Mouse (Mus musculus) hindbrain, postnatal 0 days (tissue): ENCODE measurements at regions not wholly inside any gene's neighbourhood (a gene's known extent, or its start where the extent isn't known, plus 50 kb on each side); places are given as distances from the start of the nearest gene placed in this dataset.
A peak's percentile ranks its signal among the peaks of the same experiment; 100 is the strongest.

Experiments
- ATAC-seq: fragments of 200-750 bp; cut with Nextera tagmentation; 2 replicates; pipeline ENCODE4 v1.8.0; 2017; ENCODE audit warnings: mild to moderate bottlenecking, moderate TSS enrichment, moderate library complexity
- DNase-seq: peaks from one replicate; pipeline ENCODE4 v3.0.0-alpha.2; 2015; ENCODE audit warnings: low spot score
- H3K27ac ChIP-seq: fragments of 300-500 bp; sonication (generic); 2 replicates; pipeline ENCODE4 v1.5.1; 2014; ENCODE audit warnings: mild to moderate bottlenecking
- H3K27me3 ChIP-seq: fragments of 300-500 bp; sonication (generic); 2 replicates; pipeline ENCODE4 v1.6.1; 2014; ENCODE audit warnings: low read length, mixed read lengths; ENCODE audit not compliant: insufficient read depth
- H3K36me3 ChIP-seq: fragments of 300-500 bp; sonication (generic); 2 replicates; pipeline ENCODE4 v1.6.1; 2014; ENCODE audit warnings: low read length, mixed read lengths; ENCODE audit not compliant: insufficient read depth
- H3K4me1 ChIP-seq: fragments of 300-500 bp; sonication (generic); 2 replicates; pipeline ENCODE4 v1.6.1; 2014; ENCODE audit warnings: antibody characterized with exemption, low read length, mixed read lengths; ENCODE audit not compliant: insufficient read depth
- H3K4me2 ChIP-seq: fragments of 300-500 bp; sonication (generic); 2 replicates; pipeline ENCODE4 v1.6.1; 2014; ENCODE audit warnings: low read depth, mild to moderate bottlenecking, low read length, moderate library complexity, mixed read lengths
- H3K4me3 ChIP-seq: fragments of 300-500 bp; sonication (generic); 2 replicates; pipeline ENCODE4 v1.5.1; 2014; ENCODE audit warnings: low read length
- H3K9ac ChIP-seq: fragments of 300-500 bp; sonication (generic); replicated peaks from 2 replicates; pipeline ENCODE4 v1.6.1; 2014; ENCODE audit warnings: mild to moderate bottlenecking, low read length, moderate library complexity, mixed read lengths
- H3K9me3 ChIP-seq: fragments of 300-500 bp; sonication (generic); 2 replicates; pipeline ENCODE4 v1.6.1; 2016; ENCODE audit warnings: low read length, mixed read lengths
- CTCF ChIP-seq: IDR thresholded peaks from 2 replicates; pipeline ENCODE4 v1.5.1; 2016; ENCODE audit warnings: antibody characterized with exemption, control low read depth, low read depth
- WGBS: fragments of 180-500 bp; shearing (Covaris S2); extraction: QIAGEN DNeasy Blood & Tissue Kit; methylation state at CpG from one replicate; pipeline ENCODE4 v1.1.7; 2014; 5-methylcytosine and 5-hydroxymethylcytosine counted together

DNA sequence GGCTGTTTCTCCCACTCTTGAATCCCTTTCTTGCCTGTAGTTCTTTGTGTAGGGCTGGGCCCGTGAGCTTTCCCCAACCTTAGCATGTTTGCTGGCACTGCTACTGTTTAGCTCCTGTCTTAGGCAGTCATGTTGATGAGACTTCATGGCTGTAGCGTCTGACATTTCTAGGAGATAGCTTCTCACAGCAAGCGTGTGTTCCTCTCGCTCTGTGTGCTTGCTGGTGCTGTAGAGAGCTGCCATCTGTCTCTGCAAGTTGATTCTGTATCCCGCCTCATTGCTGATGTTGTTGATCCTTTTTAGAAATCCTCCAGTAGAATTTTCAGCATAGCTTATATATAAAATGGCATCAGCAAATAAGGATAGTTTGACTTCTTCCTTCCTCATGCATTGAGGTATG is 116.0 kb upstream of the Irx3 start:
- no peak overlapping the region for H3K9ac ChIP-seq
- no peaks in the 10 kb centered on the region for H3K27me3 ChIP-seq
- ATAC-seq (no peak), DNase-seq (no peak)
- no peak overlapping the region for H3K4me3 ChIP-seq
- no peaks in the 10 kb centered on the region for H3K36me3 ChIP-seq
- no peak overlapping the region for H3K4me2 ChIP-seq
- no peaks in the 10 kb centered on the region for H3K9me3 ChIP-seq
- TF ChIP-seq CTCF = no peak
- WGBS = 68% methylated on average over 5 of the region's 5 CpGs
- no peaks in the 10 kb centered on the region for H3K4me1 ChIP-seq
- H3K27ac ChIP-seq = no peak overlapping the region

DNA sequence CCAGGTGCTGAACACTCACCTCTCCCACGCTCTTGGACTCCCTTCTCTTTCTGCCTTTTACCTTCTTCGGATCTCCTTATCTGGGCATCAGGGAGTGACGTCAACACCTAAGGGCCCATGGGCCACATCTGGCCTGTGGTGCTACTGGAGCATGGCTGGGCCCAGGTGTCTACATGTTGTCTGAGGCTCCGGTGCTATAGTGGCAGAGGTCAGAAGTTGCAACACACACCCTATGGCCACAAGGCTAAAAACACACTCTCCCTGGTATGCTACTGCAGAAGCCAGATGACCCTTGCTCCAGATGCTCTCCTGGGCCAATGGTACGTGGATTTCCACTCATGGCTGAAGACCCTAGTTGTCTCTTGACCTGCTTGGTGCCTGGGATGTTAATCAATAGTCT is 112.1 kb upstream of the Irx3 start:
- H3K4me2 ChIP-seq = no peak overlapping the region
- no peak for TF ChIP-seq CTCF
- DNase-seq (no peak), ATAC-seq (no peak)
- 90% methylated on average over 5 of the region's 5 CpGs for WGBS
- H3K9me3 ChIP-seq = no peaks in the 10 kb centered on the region
- no peak overlapping the region for H3K9ac ChIP-seq
- no peaks in the 10 kb centered on the region for H3K27me3 ChIP-seq
- no peak overlapping the region for H3K4me3 ChIP-seq
- no peak overlapping the region for H3K27ac ChIP-seq
- H3K36me3 ChIP-seq = no peaks in the 10 kb centered on the region
- no peaks in the 10 kb centered on the region for H3K4me1 ChIP-seq

DNA sequence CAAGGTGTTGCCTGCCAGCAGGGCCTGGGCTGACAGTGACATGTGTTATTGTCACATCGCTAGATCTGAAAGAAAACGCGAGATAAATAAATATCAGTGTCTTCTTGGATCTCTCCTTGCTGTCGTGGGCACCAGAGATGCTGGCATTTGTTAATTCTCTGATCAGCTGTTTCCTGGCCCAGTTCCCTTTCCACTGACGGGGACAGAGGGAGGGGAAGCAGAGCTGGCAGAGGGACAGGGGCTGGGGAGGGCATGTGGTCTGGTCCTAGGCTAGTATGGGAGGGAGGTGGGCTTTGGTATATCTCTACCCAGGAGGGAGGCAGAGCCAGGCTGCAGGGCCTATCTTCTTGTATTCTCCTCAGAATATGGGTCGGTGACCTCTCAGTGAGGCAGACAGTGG is 111.3 kb upstream of the Irx3 start:
- Histone ChIP-seq H3K9ac (no peak overlapping the region), H3K4me2 (no peak overlapping the region), H3K4me1 (no peaks in the 10 kb centered on the region), H3K9me3 (no peaks in the 10 kb centered on the region), H3K4me3 (no peak overlapping the region), H3K27me3 (no peaks in the 10 kb centered on the region), H3K27ac (no peak overlapping the region), H3K36me3 (no peaks in the 10 kb centered on the region)
- ATAC-seq = no peak
- WGBS = 52% methylated on average over 6 of the region's 6 CpGs
- TF ChIP-seq CTCF = no peak
- peak; percentile 45 for DNase-seq

DNA sequence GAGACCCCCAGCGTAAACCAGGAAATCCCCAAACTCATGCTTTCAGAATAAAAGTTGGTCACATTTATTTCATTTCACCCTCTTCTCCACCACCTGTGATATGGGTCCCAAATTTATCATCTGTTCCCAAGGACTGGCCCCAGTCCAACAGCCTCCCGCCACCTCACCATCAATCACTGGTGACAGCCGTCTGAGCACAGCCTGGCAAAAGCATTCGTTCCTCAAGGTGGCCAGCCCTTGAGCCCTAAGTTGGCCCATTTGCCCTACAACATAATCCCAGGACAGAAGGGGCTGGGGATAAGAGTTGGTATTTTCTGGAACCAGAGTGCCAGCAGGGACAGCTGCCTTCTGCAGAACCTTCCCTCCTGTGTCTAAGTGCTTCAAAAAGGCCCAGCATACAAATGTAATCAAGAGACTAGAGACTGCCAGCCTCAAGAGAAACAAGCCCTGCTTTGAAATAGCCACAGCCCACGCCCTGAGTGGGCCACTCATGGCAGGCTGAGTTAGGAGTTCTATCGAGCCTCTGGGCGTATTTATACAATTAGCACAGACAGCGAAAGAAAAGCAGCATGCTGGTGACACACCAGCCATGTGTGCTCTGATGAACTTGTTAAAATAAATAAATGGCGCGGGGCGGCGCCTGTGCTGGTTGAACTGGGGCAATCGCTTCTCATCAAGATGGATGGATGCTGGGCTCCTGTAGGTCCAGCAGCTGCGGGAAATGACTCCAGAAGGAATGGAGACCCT is 107.9 kb upstream of the Irx3 start:
- 49% methylated on average over 14 of the region's 14 CpGs for WGBS
- peak; percentile 35 for DNase-seq

DNA sequence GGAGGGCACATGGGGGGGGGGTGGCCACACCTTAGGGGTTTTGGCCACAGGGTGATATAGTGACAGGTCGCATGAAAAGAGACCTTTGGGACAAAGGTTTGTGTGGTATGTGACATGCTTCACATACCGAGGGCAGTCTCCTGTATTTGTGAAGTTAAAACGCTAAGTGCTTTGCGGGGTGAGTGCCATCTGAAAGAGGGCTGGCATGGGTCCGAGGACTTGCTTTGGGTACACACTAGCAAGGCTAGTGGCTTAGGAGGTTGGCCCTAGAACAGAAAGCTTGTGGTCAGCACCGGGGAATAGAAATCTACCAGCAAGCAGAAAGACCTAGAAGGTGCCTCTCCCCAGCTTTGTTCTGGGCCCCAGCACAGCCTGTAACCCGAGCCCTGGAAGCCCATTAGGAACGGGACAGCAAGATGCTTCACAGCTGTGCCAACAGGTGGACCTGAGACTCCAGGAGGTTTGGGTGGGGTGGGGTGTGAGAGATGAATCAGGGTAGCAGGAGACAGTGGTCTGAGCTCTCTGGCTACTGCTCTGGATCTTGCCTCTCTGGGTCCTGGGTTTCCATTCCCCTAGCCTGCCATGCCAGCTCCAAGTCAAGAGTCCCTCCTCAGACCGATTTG is 107.0 kb upstream of the Irx3 start:
- H3K9ac ChIP-seq = no peak overlapping the region
- no peak for TF ChIP-seq CTCF
- no peaks in the 10 kb centered on the region for H3K9me3 ChIP-seq
- H3K27me3 ChIP-seq = no peaks in the 10 kb centered on the region
- no peak overlapping the region for H3K4me3 ChIP-seq
- ATAC-seq = no peak
- H3K27ac ChIP-seq = no peak overlapping the region
- H3K4me2 ChIP-seq = no peak overlapping the region
- no peaks in the 10 kb centered on the region for H3K4me1 ChIP-seq
- WGBS = 76% methylated on average over 9 of the region's 9 CpGs
- no peak for DNase-seq
- H3K36me3 ChIP-seq = no peaks in the 10 kb centered on the region

More for the DNA sequence above, 107.9 kb upstream of the Irx3 start:
- TF ChIP-seq CTCF = no peak
- H3K4me2 ChIP-seq = no peak overlapping the region
- no peak for ATAC-seq
- H3K4me3 ChIP-seq = no peak overlapping the region
- H3K4me1 ChIP-seq = no peaks in the 10 kb centered on the region
- no peaks in the 10 kb centered on the region for H3K9me3 ChIP-seq
- H3K9ac ChIP-seq = no peak overlapping the region
- no peaks in the 10 kb centered on the region for H3K36me3 ChIP-seq
- no peaks in the 10 kb centered on the region for H3K27me3 ChIP-seq
- H3K27ac ChIP-seq = no peak overlapping the region

DNA sequence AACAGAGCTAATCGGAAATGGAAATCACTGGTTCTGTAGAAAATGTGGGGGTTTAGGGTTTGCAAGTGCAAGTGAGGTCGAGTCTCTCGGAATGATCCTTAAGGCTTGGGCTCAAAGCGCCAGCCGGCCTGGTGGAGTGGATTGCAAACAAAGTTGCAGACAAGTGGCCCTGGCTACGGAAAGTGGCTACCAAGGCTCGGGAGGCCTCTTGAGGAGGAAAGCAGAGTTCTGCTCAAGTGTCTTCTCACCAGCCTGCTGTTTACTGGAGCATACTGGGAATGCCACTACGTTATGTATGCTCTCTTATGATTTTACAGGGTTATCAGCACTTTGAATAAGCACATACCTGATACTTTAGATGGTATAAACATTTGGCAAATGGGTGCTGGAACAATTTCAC is 105.3 kb upstream of the Irx3 start:
- WGBS = 95% methylated on average over 8 of the region's 8 CpGs
- Histone ChIP-seq H3K4me1 (no peaks in the 10 kb centered on the region), H3K36me3 (no peaks in the 10 kb centered on the region), H3K27me3 (no peaks in the 10 kb centered on the region), H3K9ac (no peak overlapping the region), H3K9me3 (no peaks in the 10 kb centered on the region), H3K27ac (no peak overlapping the region), H3K4me2 (no peak overlapping the region), H3K4me3 (no peak overlapping the region)
- no peak for TF ChIP-seq CTCF
- DNase-seq (no peak), ATAC-seq (no peak)
